Mouse (Mus musculus) limb, embryonic 10.5 days (tissue): ENCODE results near the gene Otc. TPM values are rescaled to one million over a fixed set of nuclear protein-coding genes. Genes with fewer than 3 reads are reported as not detected.

Experiments used
- DNase-seq: peaks from one replicate; pipeline ENCODE4 v3.0.0-alpha.2; 2017; ENCODE audit warnings: low spot score
- H3K27ac ChIP-seq: fragments of 300-500 bp; sonication (generic); 2 replicates; pipeline ENCODE4 v1.5.1; 2016; ENCODE audit warnings: mild to moderate bottlenecking
- H3K27me3 ChIP-seq: fragments of 300-500 bp; sonication (generic); 2 replicates; pipeline ENCODE4 v1.6.1; 2016; ENCODE audit warnings: low read depth, mild to moderate bottlenecking; ENCODE audit not compliant: poor library complexity, severe bottlenecking
- H3K36me3 ChIP-seq: fragments of 300-500 bp; sonication (generic); 2 replicates; pipeline ENCODE4 v1.6.1; 2016; ENCODE audit warnings: mild to moderate bottlenecking, moderate library complexity
- H3K4me1 ChIP-seq: fragments of 300-500 bp; sonication (generic); 2 replicates; pipeline ENCODE4 v1.6.1; 2016
- H3K4me3 ChIP-seq: fragments of 300-500 bp; sonication (generic); 2 replicates; pipeline ENCODE4 v1.5.1; 2016; ENCODE audit warnings: mild to moderate bottlenecking, moderate library complexity
- H3K9me3 ChIP-seq: fragments of 300-500 bp; sonication (generic); replicated peaks from 2 replicates; pipeline ENCODE4 v1.6.1; 2016; ENCODE audit warnings: mild to moderate bottlenecking
- WGBS: fragments of 180-500 bp; shearing (Covaris S2); methylation state at CpG from one replicate; pipeline ENCODE4 v1.1.7; 2016; 5-methylcytosine and 5-hydroxymethylcytosine counted together
- polyA plus RNA-seq: library from polyadenylated mRNA; unstranded; fragments of >200 nt; fragmentation: Nextera tagmentation; extraction: Ambion mirVana; gene quantifications from 2 replicates; pipeline ENCODE4 v1.2.1, GENCODE M21; 2016

The Otc gene
- not detected in 2 replicates for polyA plus RNA-seq

DNA sequence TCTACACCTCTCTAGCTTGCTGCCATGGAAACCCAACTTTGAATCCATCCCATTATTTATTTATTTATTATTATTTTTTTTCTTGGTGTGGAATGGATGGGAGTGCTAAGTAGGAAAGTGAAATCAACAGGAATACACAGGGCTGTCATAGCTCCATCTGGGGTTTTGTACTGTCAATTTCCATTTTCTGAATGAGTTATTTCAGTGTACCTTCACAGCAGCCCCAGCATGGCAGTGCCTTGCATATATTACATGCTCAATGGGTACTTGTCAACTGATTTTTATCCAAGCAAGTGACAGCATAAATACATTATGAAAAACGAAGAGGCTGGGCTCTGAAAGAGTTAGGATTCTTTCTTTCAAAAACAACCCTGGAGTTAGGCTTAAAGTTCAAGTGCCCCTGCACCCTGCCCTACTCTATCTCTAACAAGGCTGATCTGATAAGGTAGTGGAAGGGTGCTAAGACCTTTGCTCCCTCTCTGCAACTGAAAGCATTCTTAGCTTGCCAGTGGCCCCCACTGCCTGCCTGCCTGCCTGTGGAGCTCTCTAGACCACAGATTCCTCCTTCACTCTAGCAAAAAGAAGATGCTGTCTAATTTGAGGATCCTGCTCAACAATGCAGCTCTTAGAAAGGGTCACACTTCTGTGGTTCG lies at the start of gene Otc:
TSS of gene Otc (plus strand) at position 454 of the 653 bp plus-strand sequence.
- WGBS, result 66% methylated on average over 2 of the region's 2 CpGs
- DNase-seq, result no peak
- H3K36me3 ChIP-seq, result no peaks in the 10 kb centered on the region
- no peaks in the 10 kb centered on the region for H3K4me1 ChIP-seq
- no peak within 1 kb of the TSS for H3K4me3 ChIP-seq
- no peak within 1 kb of the TSS for H3K27ac ChIP-seq
- H3K27me3 ChIP-seq, result no peaks in the 10 kb centered on the region
- no peaks in the 10 kb centered on the region for H3K9me3 ChIP-seq

- WGBS, result 75% methylated on average over 5 of the region's 5 CpGs
- H3K36me3 ChIP-seq, result peaks cover 13% of the 10 kb centered on the region; the same call in 1 of the 2 replicates
Observed at GRCm38 (mm10) chrX:10205937-10206336, 46.2 kb upstream of the Otc start.

GRCm38 (mm10) chrX:10215972-10216371 lies 36.1 kb upstream of the Otc start:
- peak overlapping the region; percentile 60 for H3K4me3 ChIP-seq
- peak; percentile 27 for DNase-seq
- 22% methylated on average over 16 of the region's 16 CpGs for WGBS
- H3K36me3 ChIP-seq, result no peaks in the 10 kb centered on the region; the same call in 1 of the 2 replicates
- no peaks in the 10 kb centered on the region for H3K27me3 ChIP-seq
- H3K4me1 ChIP-seq, result no peaks in the 10 kb centered on the region
- H3K9me3 ChIP-seq, result no peaks in the 10 kb centered on the region
- H3K27ac ChIP-seq, result peak overlapping the region; percentile 87

More at GRCm38 (mm10) chrX:10205937-10206336, 46.2 kb upstream of the Otc start:
- no peaks in the 10 kb centered on the region for H3K4me1 ChIP-seq
- no peak overlapping the region for H3K4me3 ChIP-seq
- no peak overlapping the region for H3K27ac ChIP-seq
- H3K27me3 ChIP-seq, result no peaks in the 10 kb centered on the region
- no peak for DNase-seq
- H3K9me3 ChIP-seq, result no peaks in the 10 kb centered on the region

GRCm38 (mm10) chrX:10216410-10216949 lies 35.6 kb upstream of the Otc start, which contains the start of gene Rpgr:
Gene Rpgr, minus strand, starts transcription at chrX:10216920.
- WGBS, result 10% methylated on average over 47 of the region's 47 CpGs
- Histone ChIP-seq H3K4me3 (peak within 1 kb of the TSS; percentile 60), H3K27ac (peak within 1 kb of the TSS; percentile 87), H3K27me3 (no peaks in the 10 kb centered on the region), H3K9me3 (no peaks in the 10 kb centered on the region), H3K4me1 (no peaks in the 10 kb centered on the region), H3K36me3 (no peaks in the 10 kb centered on the region)
- DNase-seq, result peak; percentile 87

- no peaks in the 10 kb centered on the region for H3K36me3 ChIP-seq
- 75% methylated on average over 6 of the region's 6 CpGs for WGBS
- DNase-seq, result no peak
- no peak overlapping the region for H3K4me3 ChIP-seq
- H3K4me1 ChIP-seq, result no peaks in the 10 kb centered on the region
- no peaks in the 10 kb centered on the region for H3K9me3 ChIP-seq
- no peaks in the 10 kb centered on the region for H3K27me3 ChIP-seq
- no peak overlapping the region for H3K27ac ChIP-seq
Observed at GRCm38 (mm10) chrX:10219281-10219680, 32.8 kb upstream of the Otc start.

DNA sequence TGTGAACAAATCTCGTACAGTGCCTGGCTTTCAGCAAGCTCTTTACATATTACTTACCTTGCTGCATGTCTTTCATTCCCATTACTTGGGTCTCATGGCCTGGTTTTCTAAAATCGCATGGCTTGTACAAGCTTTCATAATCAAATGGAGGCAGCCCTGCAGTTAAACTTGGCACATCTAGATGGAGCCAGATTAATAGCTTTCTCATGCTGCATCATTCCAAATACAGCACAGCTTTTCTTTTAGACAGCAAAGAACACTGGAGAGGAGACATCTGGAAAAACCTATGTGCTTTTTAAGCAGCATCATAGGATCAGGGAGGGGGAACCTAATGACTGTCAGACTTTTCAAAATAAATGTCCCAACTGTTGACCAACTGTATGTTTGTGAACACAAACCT lies 19.1 kb upstream of the Otc start:
- Histone ChIP-seq H3K9me3 (no peaks in the 10 kb centered on the region), H3K4me3 (no peak overlapping the region), H3K27me3 (no peaks in the 10 kb centered on the region), H3K36me3 (no peaks in the 10 kb centered on the region), H3K27ac (no peak overlapping the region), H3K4me1 (no peaks in the 10 kb centered on the region)
- no peak for DNase-seq
- WGBS, result 81% methylated on average over 2 of the region's 2 CpGs

GRCm38 (mm10) chrX:10234617-10235016 lies 17.5 kb upstream of the Otc start:
- 83% methylated on average over 3 of the region's 3 CpGs for WGBS
- H3K36me3 ChIP-seq, result no peaks in the 10 kb centered on the region

GRCm38 (mm10) chrX:10239515-10239914 lies 12.6 kb upstream of the Otc start:
- no peak overlapping the region for H3K27ac ChIP-seq
- WGBS, result 67% methylated on average over 4 of the region's 4 CpGs

More at GRCm38 (mm10) chrX:10234617-10235016, 17.5 kb upstream of the Otc start:
- no peak overlapping the region for H3K4me3 ChIP-seq
- no peaks in the 10 kb centered on the region for H3K27me3 ChIP-seq
- DNase-seq, result no peak
- H3K27ac ChIP-seq, result no peak overlapping the region
- H3K4me1 ChIP-seq, result no peaks in the 10 kb centered on the region
- H3K9me3 ChIP-seq, result no peaks in the 10 kb centered on the region

DNA sequence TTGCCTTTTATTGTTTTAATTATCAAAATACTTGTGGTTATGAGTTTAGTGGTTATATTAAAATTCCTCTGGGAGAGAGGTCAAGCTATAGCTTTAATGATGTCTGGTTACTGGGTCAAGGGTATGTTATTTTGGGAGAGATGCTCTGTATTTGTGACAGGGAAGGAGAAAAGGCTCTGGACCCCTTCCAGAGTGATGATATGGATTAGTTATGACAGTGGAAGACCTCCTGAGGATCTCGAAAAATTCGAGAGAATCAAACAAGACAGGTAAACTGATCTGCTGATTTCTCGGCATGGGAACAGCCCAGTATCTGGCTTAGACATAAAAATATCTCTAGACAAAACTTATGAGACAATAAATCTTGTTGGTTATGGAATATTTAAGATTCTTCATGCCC lies 8.2 kb upstream of the Otc start:
- Histone ChIP-seq H3K9me3 (no peaks in the 10 kb centered on the region), H3K27ac (no peak overlapping the region), H3K4me1 (no peaks in the 10 kb centered on the region), H3K27me3 (no peaks in the 10 kb centered on the region), H3K4me3 (no peak overlapping the region), H3K36me3 (no peaks in the 10 kb centered on the region)
- 87% methylated on average over 3 of the region's 3 CpGs for WGBS
- no peak for DNase-seq

More at GRCm38 (mm10) chrX:10239515-10239914, 12.6 kb upstream of the Otc start:
- no peak for DNase-seq
- Histone ChIP-seq H3K9me3 (no peaks in the 10 kb centered on the region), H3K27me3 (no peaks in the 10 kb centered on the region), H3K4me3 (no peak overlapping the region), H3K36me3 (no peaks in the 10 kb centered on the region), H3K4me1 (no peaks in the 10 kb centered on the region)

DNA sequence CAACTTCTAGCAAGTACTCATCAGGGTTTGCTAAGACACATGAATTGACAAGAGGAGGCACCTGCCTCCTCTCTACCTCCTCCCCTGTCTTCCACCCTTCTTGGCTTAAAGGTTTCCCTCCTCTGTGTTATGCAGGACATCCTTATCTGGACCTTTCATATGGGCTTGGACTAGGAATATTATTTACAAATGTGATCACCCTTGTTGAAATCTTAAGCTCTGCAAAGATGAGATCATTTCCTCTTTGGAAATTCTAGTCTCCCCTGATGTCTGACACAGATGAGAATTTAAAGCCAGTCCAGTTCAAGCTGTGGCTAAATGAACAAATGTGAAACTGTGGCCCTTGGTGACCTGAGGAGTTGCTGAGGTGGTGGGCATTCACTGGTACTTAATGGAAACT lies 748 bp upstream of the Otc start:
- Histone ChIP-seq H3K27me3 (no peaks in the 10 kb centered on the region), H3K27ac (no peak overlapping the region), H3K4me1 (no peaks in the 10 kb centered on the region), H3K9me3 (no peaks in the 10 kb centered on the region), H3K4me3 (no peak overlapping the region), H3K36me3 (no peaks in the 10 kb centered on the region)
- DNase-seq, result no peak

DNA sequence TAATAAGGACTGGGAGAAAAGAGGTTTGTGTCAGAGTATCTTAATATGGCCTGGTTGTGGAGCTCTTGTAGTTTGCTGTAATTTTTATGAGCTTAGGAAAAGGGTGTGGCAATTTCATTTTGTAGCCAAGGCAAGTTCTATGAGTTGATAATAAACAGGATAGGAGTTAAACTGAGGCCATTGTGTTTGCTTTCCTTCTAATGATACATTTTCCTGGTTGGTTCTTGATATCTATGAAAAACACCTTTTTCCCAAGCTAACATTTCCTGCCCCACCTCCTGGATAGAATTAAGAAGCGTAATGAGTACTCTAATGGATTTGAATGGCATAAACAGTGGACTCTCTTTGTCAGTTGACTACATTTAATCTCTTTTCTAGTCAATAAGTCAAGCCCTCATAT lies 5.7 kb downstream of the Otc start:
- no peak for DNase-seq
- Histone ChIP-seq H3K4me1 (no peaks in the 10 kb centered on the region), H3K9me3 (no peaks in the 10 kb centered on the region), H3K36me3 (no peaks in the 10 kb centered on the region), H3K27me3 (no peaks in the 10 kb centered on the region), H3K4me3 (no peak overlapping the region), H3K27ac (no peak overlapping the region)
- 94% methylated on average over 1 of the region's 1 CpGs for WGBS

GRCm38 (mm10) chrX:10258260-10258659 lies 6.2 kb downstream of the Otc start:
- H3K9me3 ChIP-seq, result no peaks in the 10 kb centered on the region
- no peak overlapping the region for H3K27ac ChIP-seq
- no peak for DNase-seq
- H3K36me3 ChIP-seq, result no peaks in the 10 kb centered on the region
- H3K4me3 ChIP-seq, result no peak overlapping the region
- 84% methylated on average over 5 of the region's 5 CpGs for WGBS
- H3K4me1 ChIP-seq, result no peaks in the 10 kb centered on the region
- H3K27me3 ChIP-seq, result no peaks in the 10 kb centered on the region

GRCm38 (mm10) chrX:10268308-10268707 lies 16.2 kb downstream of the Otc start:
- 80% methylated on average over 3 of the region's 3 CpGs for WGBS
- H3K36me3 ChIP-seq, result no peaks in the 10 kb centered on the region
- H3K27me3 ChIP-seq, result no peaks in the 10 kb centered on the region
- no peaks in the 10 kb centered on the region for H3K4me1 ChIP-seq
- H3K9me3 ChIP-seq, result no peaks in the 10 kb centered on the region
- DNase-seq, result no peak
- no peak overlapping the region for H3K27ac ChIP-seq
- H3K4me3 ChIP-seq, result no peak overlapping the region
